Mouse (Mus musculus) layer of hippocampus, adult 6 months (tissue): ENCODE measurements around the gene Rnf148. TPM values are rescaled to one million over a fixed set of nuclear protein-coding genes. Genes with fewer than 3 reads are reported as not detected.

Experiments
- long read RNA-seq, 2 experiments: library from polyadenylated mRNA; unstranded; transcript quantifications; one replicate each; pipeline ENCODE4 v2.0.0; 2019 to 2020
- polyA plus RNA-seq: library from polyadenylated mRNA; unstranded; fragments of <200 nt; fragmentation: Nextera tagmentation; gene quantifications from 2 replicates; pipeline ENCODE4 v1.2.3, GENCODE M21; 2021

The Rnf148 gene
- not detected in 2 replicates for polyA plus RNA-seq
- long read RNA-seq, experiment 1, result 0 reads
- long read RNA-seq, experiment 2, result 0 reads

GRCm38 (mm10) chr6:23655036-23655435 lies at the start of gene Rnf148:
Gene Rnf148, minus strand, starts transcription at chr6:23655136.

GRCm38 (mm10) chr6:23650205-23650604 lies 4.7 kb downstream of the Rnf148 start, which contains the start of gene Rnf133:
Gene Rnf133, minus strand, starts transcription at chr6:23650305.

Other genes with a start within 250 kb of the Rnf148 start
- gene Rnf133, start 4.8 kb downstream of the Rnf148 start, polyA plus RNA-seq, result not detected in 2 replicates
- gene Cadps2, start 184.3 kb upstream of the Rnf148 start, polyA plus RNA-seq, result 15.0 and 16.3 TPM in 2 replicates